Mouse (Mus musculus) erythroblast, embryonic 14.5 days (primary cell): Measurements from ENCODE around the gene Ephb1. TPM values are rescaled to one million over a fixed set of nuclear protein-coding genes. Genes with fewer than 3 reads are reported as not detected.

Experiments used
- H3K27me3 ChIP-seq: 2 replicates; pipeline ENCODE4 v1.6.1; 2012; ENCODE audit warnings: inconsistent platforms; ENCODE audit not compliant: control insufficient read depth
- H3K36me3 ChIP-seq: 2 replicates; pipeline ENCODE4 v1.6.1; 2012; ENCODE audit warnings: mild to moderate bottlenecking, inconsistent platforms; ENCODE audit not compliant: control insufficient read depth
- H3K4me1 ChIP-seq: 2 replicates; pipeline ENCODE4 v1.6.1; 2012; ENCODE audit warnings: inconsistent platforms; ENCODE audit not compliant: control insufficient read depth
- H3K4me3 ChIP-seq: replicated peaks from 2 replicates; pipeline ENCODE3; 2012; ENCODE audit warnings: moderate library complexity, mild to moderate bottlenecking, inconsistent platforms
- H3K9me3 ChIP-seq: 2 replicates; pipeline ENCODE4 v1.6.1; 2012; ENCODE audit warnings: low read length, inconsistent platforms, mixed read lengths; ENCODE audit not compliant: control insufficient read depth
- GATA1 ChIP-seq: IDR thresholded peaks from 2 replicates; pipeline ENCODE4 v1.6.1; 2012; ENCODE audit warnings: low read length, inconsistent platforms, mixed read lengths
- TAL1 ChIP-seq: IDR thresholded peaks from 3 replicates; pipeline ENCODE4 v1.6.1; 2012; ENCODE audit warnings: low read length, inconsistent platforms, mixed read lengths
- polyA plus RNA-seq: library from polyadenylated mRNA; stranded (reverse); fragments of >175 nt; gene quantifications from 2 replicates; pipeline ENCODE4 v1.2.3, GENCODE M21; 2012

Ephb1 gene
- polyA plus RNA-seq, 1 experiment, result not detected

- Histone ChIP-seq H3K4me3 (no peak overlapping the region), H3K36me3 (no peaks in the 10 kb centered on the region), H3K9me3 (peaks cover 26% of the 10 kb centered on the region), H3K27me3 (no peaks in the 10 kb centered on the region), H3K4me1 (no peaks in the 10 kb centered on the region)
- TF ChIP-seq GATA1 (no peak), TAL1 (no peak)
These were observed 26.8 kb downstream of the Ephb1 start for GRCm38 (mm10) chr9:102327625-102328150.

GRCm38 (mm10) chr9:102315436-102315835, 39.1 kb downstream of the Ephb1 start:
- Histone ChIP-seq H3K27me3 (no peaks in the 10 kb centered on the region), H3K9me3 (peaks cover 12% of the 10 kb centered on the region), H3K4me3 (no peak overlapping the region), H3K36me3 (no peaks in the 10 kb centered on the region), H3K4me1 (no peaks in the 10 kb centered on the region)
- no peak for TF ChIP-seq GATA1

GRCm38 (mm10) chr9:102314795-102315194, 39.7 kb downstream of the Ephb1 start:
- H3K9me3 ChIP-seq, result peaks cover 15% of the 10 kb centered on the region

GRCm38 (mm10) chr9:102310431-102310830, 44.1 kb downstream of the Ephb1 start:
- peaks cover 8% of the 10 kb centered on the region for H3K9me3 ChIP-seq

More at GRCm38 (mm10) chr9:102314795-102315194, 39.7 kb downstream of the Ephb1 start:
- no peak overlapping the region for H3K4me3 ChIP-seq
- TF ChIP-seq TAL1 (no peak), GATA1 (no peak)
- H3K4me1 ChIP-seq, result no peaks in the 10 kb centered on the region
- H3K27me3 ChIP-seq, result no peaks in the 10 kb centered on the region
- no peaks in the 10 kb centered on the region for H3K36me3 ChIP-seq

GRCm38 (mm10) chr9:102309278-102309677, 45.2 kb downstream of the Ephb1 start:
- TF ChIP-seq TAL1 (no peak), GATA1 (no peak)
- no peak overlapping the region for H3K4me3 ChIP-seq
- H3K27me3 ChIP-seq, result no peaks in the 10 kb centered on the region
- H3K36me3 ChIP-seq, result no peaks in the 10 kb centered on the region
- no peaks in the 10 kb centered on the region for H3K4me1 ChIP-seq
- H3K9me3 ChIP-seq, result peaks cover 8% of the 10 kb centered on the region

More at GRCm38 (mm10) chr9:102310431-102310830, 44.1 kb downstream of the Ephb1 start:
- H3K36me3 ChIP-seq, result no peaks in the 10 kb centered on the region
- TF ChIP-seq GATA1 (no peak), TAL1 (no peak)
- H3K4me1 ChIP-seq, result no peaks in the 10 kb centered on the region
- no peak overlapping the region for H3K4me3 ChIP-seq
- H3K27me3 ChIP-seq, result no peaks in the 10 kb centered on the region

- Histone ChIP-seq H3K36me3 (no peaks in the 10 kb centered on the region), H3K9me3 (peaks cover 12% of the 10 kb centered on the region), H3K4me1 (no peaks in the 10 kb centered on the region), H3K4me3 (no peak overlapping the region), H3K27me3 (no peaks in the 10 kb centered on the region)
- TF ChIP-seq GATA1 (no peak), TAL1 (no peak)
These were observed 46.8 kb downstream of the Ephb1 start for GRCm38 (mm10) chr9:102307656-102308055.

GRCm38 (mm10) chr9:102306645-102307415, 47.7 kb downstream of the Ephb1 start:
- TF ChIP-seq TAL1 (no peak), GATA1 (no peak)
- Histone ChIP-seq H3K9me3 (peaks cover 14% of the 10 kb centered on the region), H3K4me1 (no peaks in the 10 kb centered on the region), H3K27me3 (no peaks in the 10 kb centered on the region), H3K4me3 (no peak overlapping the region), H3K36me3 (no peaks in the 10 kb centered on the region)

- H3K4me3 ChIP-seq, result no peak overlapping the region
- peaks cover 12% of the 10 kb centered on the region for H3K9me3 ChIP-seq
- no peak for TF ChIP-seq GATA1
- TF ChIP-seq TAL1, result no peak
- no peaks in the 10 kb centered on the region for H3K36me3 ChIP-seq
- H3K4me1 ChIP-seq, result no peaks in the 10 kb centered on the region
- H3K27me3 ChIP-seq, result no peaks in the 10 kb centered on the region
These were observed 48.9 kb downstream of the Ephb1 start for GRCm38 (mm10) chr9:102305432-102306100.

- Histone ChIP-seq H3K4me1 (no peaks in the 10 kb centered on the region), H3K27me3 (no peaks in the 10 kb centered on the region), H3K9me3 (peaks cover 8% of the 10 kb centered on the region; the same call in 1 of the 2 replicates), H3K36me3 (no peaks in the 10 kb centered on the region), H3K4me3 (no peak overlapping the region)
- no peak for TF ChIP-seq TAL1
- TF ChIP-seq GATA1, result no peak
These were observed 49.7 kb downstream of the Ephb1 start for GRCm38 (mm10) chr9:102304796-102305195.
